Mouse (Mus musculus): ENCODE results near the gene Zfp740.
"Not testable (repeated sequence)": the region's sequence is repeated elsewhere in the genome, so short reads cannot be mapped to it uniquely, and the experiment has no call there.

Gene Zfp740

DNA sequence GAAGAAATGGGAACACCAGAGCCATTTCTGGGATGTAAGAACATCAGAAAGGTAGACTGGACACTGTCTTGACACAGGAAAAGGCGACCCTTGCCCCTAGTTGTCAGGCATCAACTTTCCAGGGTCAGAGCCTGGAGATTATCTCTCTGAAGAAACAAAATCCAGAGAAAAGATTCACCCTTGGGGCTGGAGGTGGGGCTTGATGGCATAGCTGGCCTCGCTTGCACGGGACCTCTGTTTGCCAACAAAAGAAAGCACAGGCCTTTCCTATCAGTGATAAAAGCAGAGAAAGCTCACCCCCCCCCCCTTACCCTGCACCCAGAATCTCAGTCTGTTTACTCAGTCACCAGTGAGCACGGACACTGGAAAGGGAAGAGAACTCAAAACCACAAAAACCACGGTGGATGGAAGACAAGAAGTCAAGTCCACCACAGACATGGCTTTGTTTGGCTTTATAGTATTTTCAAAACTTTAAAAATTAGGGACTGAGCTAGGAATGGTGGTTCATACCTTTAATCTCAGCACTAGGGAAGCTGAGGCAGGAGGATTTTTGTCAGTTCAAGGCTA is 10.1 kb upstream of the Zfp740 start:
- DNase-seq (ENCODE audit: low spot score), result peak; percentile 53

DNA sequence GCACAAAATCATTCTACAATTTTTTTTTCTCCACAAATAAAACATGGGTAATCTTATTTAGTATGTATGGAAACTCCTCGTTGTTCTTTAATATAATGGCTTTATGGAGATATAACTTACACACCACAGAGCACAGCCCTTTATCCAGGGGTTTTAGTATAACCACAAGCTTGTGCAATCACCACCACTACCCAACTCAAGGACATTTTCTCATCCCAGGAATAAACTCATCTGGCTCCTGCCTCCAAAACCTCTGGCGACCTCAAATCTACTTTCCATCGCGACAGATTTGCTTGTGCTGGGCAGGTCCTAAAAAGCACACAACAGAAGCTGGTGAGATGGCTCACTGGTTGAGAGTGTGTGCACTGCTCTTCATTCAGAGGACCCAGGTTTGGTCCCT is 9.4 kb upstream of the Zfp740 start:
- DNase-seq (ENCODE audit: low spot score), result no peak

DNA sequence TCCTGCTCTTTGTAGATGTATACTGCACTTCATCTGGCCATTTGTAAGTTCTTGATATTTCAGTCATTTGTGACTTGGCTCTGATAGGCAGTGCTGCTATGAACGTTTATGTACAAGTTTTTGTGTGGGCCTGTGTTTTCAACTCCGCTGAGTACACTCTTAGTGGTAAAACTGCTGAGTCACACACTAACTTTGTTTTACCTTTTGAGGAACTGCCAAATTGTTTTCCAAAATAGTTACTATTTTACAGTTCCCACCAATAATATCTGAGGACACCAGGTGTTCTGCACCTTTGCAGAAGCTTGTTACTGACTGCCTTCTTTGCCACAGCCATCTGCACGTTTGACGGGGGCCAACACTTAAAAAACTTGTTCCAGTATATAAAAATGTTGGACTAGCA is 8.6 kb upstream of the Zfp740 start:
- no peak for DNase-seq (ENCODE audit: low spot score)

DNA sequence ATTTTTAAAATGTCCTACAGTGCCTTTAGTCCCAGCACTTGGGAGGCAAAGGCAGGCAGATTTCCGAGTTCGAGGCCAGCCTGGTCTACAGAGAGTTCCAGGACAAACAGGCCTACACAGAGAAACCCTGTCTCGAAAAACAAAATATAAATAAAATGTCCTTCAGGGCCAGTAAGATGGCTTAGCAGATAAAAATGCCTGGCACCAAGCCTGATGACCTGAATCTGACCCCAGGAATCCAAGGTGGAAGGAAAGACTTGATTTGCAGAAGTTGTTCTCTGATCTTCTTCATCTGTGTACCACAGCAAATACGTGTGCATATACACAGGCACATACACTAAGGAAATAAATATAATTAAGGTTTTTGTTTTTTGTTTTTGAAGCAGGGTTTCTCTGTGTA is 7.7 kb upstream of the Zfp740 start:
- DNase-seq (ENCODE audit: low spot score), result no peak

DNA sequence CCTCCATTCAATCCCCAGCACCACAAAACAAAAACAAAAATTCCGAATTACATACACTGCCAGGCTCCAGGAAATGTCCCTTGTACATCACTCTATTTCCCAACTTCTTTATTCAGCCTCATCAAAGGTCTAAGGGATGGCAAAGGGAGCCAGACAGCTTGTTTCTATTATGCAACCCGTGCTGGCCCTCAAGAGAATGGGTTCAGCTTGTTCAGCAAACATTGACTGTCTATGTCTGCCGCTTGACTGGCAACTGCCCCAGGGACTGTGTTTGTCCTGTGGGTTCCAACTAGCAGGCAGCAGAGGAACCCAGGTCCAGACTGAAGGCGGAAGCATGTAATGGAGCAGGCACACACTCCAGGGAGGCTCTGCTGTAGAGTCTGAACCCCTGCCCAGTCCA is 4.2 kb upstream of the Zfp740 start:
- DNase-seq (ENCODE audit: low spot score), result no peak

DNA sequence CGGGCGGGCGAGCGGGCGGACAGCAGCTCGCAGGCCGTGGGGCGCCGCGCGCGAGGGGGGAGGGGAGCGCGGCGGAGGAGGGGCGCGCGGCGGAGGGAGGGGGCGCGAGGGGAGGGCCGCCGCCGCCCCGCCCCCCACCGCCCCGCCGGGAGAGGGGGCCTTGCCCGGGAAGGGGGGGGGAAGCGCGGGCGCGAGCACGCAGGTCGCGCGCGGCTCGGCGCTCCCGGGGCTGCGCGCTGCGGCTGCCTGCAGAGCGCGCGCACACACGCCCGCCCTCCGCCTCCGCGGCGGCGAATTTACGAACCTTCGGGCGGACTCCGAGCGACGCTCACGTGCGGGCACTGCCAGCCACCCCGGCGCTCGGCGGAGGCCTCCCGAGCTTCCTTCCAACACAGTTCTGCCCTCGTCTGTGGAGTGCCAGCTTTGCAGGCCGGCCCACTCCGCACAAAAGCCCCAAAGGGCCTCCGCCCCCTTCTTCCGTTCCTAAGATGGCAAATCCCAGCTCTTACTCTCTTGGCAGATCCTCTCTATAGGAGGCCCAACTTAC is 859 bp downstream of the Zfp740 start:
- DNase-seq (ENCODE audit: low spot score), result peak; percentile 68

DNA sequence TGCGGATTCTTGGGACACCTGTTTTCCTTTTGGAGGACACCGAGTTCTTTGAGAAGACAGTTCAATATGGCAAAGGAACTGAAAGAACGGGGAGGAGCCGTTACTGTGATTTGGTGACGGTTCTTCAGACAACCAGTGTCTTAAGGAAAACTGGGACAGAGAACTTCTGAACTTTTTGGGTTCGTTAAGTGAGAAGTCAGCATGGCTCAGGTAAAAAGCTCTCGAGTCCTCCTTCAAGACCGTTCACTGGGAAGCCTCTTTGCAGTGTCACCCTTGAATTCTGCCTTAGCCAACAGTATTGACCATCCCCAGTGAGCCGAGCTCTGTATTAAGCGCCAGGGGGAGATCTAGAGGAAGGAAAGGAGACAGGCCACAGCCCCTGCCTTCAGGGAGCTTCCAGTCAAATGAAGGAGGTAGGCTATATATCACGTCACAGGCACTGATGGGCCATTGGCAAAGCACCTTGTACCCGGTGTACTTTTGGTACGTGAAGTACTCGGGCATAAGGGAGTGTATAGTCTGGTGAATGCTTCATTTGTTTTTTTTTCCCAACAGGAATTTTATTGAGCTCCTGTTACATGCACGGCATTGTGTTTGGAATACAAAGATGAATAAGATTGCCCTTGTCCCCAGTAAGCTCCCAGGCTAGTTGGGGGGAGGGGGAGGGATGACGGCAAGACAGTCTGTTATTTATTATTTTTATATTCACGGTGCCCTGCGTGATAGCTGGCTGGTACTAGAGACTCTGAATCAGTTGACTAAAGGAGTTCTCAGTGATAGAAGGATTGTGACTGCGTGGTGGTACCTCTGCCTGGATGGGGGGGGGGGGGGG is 1.8 kb downstream of the Zfp740 start, which contains the start of gene Csad:
TSS of gene Csad (minus strand) at position 51 of the 832 bp plus-strand sequence.
- DNase-seq (ENCODE audit: low spot score), result no peak

DNA sequence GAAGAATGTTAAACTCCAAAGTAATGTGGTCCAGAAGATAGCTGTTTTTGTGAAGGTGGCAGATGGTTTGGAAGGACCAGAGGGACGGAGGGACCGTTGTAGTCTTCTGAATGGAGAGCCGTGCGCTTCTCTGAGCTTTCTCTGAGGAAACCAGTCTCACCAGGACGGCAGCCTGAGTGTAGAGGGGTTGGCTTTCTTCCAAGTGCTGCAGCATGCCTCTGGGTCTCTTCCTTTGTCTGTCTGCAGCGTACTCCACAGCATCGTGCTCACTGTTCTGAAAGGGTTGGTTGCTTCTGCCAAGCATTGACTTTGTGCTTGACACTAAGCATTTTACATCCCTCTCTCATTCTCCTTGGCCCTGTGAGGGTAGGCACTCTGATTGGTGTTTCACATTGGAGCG is 2.7 kb downstream of the Zfp740 start:
- DNase-seq (ENCODE audit: low spot score), result no peak

DNA sequence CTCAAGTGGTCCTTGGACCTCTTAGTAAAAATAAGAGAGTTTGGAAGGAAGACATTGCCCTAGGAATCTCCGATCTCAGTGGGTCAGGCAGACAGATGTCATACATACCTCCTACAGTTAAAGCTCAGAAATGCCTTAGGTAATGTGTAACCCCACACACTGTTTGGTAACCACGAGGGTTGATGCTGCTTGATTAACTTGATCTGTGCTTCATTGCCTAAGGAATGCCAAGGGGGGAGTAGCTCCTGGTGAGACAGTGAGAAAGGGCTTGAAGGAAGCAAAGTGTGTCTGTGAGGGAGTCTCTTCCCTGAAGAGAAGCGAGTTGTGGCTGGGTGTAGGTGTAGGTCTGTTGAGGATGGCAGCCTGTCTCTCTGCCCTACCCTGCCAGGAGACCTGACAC is 4.3 kb downstream of the Zfp740 start:
- no peak for DNase-seq (ENCODE audit: low spot score)

DNA sequence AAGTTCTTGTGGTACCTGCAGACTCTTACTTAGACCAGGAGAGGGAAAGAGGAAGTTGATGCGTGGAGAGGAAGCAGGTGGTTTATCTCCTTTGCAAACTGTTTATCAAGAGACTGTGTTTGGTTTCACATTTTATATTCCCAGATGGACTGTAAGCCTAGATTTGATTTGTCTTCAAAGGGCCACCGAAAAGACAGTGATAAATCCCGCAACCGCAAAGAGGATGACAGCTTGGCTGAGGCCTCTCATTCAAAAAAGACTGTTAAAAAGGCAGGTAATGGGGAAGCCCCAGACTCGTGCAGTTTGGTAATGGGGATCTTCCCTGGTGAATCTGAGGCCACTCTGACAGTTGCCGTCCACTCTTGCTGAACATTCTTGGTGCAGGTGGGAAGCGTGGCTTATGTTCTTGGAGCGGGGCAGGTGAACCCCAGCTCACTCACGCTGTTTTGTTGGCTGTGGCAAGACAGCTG is 5.1 kb downstream of the Zfp740 start:
- DNase-seq (ENCODE audit: low spot score), result no peak

DNA sequence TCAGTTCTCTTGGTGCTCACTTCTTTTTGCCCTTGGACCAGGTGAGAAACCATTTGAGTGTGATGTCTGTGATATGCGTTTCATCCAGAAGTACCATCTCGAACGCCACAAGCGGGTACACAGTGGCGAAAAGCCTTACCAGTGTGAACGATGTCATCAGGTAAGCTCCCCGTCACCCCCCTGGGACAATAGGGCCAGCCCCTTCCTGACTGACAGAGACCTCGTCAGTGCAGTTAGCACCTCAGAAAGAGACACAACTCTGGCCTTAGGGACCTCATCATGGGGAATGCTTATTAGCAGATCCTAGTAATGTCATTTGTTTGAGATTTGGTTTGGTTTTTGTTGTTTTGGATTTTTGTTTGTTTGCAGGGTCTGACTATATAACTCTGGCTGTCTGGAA is 6.1 kb downstream of the Zfp740 start:
- no peak for DNase-seq (ENCODE audit: low spot score)

DNA sequence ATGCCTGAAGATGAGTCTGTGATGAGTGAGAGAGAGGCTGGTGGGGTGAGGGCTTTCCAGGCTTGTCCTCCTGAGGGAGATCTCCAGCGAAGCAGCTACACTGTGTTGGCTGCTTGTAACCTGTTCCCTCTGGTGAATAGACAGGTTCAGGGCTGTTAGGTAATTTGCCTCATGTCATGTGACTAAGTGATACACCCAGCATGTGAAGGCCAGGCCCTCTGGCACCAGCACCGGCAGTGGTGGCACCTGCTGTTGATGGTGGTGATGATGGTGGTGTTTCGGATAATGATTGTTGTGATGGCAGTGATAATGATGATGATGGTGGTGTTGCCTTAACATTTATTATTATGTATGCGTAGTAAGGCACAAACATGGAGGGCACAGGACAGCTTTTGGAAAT is 7.8 kb downstream of the Zfp740 start:
- DNase-seq (ENCODE audit: low spot score), result no peak

DNA sequence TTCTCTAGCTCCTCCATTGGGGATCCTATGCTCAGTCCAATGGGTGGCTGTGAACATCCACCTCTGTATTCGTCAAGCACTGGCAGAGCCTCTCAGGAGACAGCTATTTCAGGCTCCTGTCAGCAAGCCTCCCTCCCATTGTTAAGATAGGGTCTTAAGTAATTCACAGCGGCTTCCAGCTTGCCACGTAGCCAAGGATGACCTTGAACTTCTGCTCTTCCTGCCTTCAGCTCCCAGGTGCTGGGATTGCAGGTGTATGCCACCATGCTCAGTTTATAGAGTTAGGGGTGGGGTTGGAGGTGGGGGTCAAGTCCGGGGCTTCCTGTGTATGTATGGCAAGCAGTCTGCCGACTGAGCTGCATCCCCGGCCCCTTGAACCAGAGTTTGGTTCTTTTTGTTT is 8.8 kb downstream of the Zfp740 start:
- no peak for DNase-seq (ENCODE audit: low spot score)

DNA sequence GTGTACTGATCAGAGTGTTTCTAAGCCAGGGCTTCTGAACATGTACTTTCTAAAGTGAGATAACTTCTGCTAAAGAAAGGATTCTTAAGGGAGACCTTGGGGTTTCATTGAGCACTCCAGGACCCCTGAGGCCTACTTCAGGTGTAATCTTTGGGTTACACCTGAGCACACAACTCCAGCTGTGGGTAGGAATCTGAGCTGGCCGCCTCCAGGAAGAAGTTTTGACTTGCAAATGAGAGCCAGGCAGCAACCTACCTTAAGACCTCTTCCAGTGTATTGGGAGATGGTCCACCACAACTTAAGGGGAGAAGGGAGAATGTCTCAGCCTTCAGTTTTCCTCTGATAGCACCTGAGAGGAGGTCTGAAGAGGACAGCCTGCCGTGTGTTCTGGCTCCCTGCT is 11.1 kb downstream of the Zfp740 start:
- DNase-seq (ENCODE audit: low spot score), result no peak

DNA sequence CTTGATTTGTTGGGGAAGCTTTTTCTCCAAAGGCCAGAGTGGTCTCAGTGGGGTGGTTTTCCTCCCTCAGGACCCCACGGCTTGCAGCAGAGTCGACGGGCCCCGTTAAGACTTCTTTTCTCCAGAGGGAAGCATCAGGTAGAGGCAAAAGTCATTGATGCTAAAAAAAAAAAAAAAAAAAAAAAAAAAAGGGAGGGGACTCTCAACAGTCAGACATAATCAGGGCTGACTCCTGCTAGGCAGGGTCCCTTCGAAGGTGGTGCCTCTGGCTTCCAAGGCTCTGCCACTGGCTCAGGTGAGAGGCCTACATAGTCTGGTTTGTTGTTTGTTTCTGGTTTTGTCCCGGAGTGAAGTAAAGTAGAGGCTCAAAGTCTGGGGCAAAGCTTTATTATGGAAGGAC is 12.6 kb downstream of the Zfp740 start:
- no peak for DNase-seq (ENCODE audit: low spot score)

DNA sequence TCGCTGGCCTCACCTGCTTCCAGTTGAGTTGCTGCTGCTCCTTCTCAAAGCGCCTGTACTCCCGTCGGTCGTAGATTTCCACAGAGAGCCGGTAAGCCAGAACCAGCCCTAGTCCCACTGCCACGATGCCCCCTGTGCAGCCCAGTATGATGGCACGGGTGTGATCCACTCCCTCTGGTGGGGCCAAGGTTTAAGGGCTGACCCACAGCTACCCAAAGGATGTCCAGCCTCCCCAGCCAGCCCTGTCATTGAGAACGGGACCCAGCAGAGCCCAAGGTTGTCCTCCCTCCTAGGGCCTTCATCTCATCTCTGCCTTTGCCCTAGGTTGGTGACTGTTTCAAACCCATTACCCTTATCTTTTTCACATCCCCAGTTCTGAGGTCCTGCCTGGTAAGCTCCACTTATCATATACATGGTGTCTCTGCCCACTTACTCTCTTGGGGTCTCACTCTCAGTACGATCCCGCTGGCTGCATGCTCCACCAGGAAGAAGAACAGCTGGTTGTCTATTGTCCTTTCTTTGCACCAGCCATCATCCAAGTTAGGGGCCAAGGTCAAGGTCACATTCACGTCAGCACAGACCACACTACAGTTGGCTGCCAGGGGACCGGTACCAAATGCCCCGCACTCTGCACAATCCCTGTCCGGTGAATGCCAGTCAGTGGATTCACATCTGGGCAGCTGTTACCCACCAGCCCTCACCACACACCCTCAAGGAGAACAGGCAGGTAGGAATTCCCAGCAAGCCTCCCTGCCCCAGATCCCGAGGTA is 13.6 kb downstream of the Zfp740 start:
- DNase-seq (ENCODE audit: low spot score), result no peak

DNA sequence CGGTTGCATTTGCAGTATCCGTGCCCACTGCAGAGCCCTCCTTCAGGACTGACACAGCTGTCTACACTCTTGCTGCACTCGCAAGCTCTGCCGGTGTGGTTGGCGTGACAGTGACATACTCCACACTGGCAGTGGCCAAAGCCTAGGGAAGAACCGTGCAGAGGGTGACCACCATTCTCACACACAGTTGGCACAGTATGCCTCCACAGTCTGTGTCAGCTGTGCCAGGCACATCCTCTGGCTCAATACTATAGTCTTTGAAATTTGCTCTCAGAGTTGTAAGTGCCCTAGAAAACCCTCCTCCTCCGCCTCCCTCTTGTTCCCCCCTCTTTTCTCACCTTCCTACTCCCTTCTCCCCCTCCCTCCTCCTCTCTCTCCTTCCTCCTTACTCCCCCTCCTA is 14.3 kb downstream of the Zfp740 start:
- no peak for DNase-seq (ENCODE audit: low spot score)

DNA sequence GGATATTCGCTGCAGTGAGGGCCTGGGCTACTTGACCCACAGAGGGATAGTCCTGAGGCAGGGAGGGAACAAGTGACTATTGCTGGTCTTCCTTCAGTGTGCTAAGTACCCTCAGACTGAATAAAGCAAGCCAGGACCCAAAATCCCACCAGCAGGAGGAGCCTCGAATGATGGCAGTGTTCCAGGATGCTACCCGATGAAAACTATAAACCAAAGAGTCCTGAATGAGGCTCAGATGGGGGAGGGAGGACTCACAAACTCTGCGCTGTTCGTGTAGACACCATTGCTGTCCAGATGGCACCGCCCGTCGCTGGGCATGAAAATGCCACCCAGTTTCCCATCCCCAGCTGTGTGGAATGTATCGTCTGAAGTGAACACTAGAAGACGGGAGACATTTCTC is 19.3 kb downstream of the Zfp740 start:
- DNase-seq (ENCODE audit: low spot score), result no peak

DNA sequence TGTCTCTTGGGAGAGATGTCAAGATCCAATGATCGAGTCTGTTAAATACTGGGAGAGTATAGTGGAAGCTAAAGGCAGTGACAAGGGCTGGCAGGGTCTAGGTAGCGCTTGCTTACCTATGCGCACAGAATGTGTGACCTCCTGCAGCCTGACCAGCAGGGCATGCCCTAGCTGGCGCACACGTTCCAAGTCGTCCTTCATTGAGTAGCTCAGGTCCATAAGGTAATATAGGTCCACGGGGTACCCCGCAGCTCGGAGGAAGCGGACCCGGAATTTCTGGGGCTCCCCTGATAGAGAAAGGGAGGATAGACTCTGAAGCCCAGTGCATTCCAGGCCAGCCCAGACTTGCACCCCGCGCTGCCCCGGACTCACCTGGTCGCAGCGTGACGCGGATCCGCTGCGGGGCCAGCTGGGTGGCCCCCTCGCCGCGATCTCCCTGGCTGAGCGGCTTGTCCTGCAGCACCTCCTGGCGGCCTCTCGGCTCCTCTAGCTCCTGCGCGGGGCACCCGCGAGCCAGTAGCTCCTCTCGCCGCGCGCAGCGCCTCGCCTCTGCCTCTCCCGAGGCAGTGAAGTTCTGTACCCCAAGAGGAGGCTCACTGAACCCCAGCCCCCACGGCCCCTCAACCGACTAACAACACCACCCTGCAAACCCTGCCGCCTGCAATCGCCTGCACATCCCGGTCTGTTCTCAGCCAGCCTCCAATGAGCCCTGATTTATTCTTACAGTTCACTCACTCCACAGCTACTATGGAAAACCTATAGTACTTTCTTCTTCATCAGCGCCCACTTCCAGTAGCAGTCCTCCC is 21.3 kb downstream of the Zfp740 start:
- peak; percentile 68 for DNase-seq (ENCODE audit: low spot score)

DNA sequence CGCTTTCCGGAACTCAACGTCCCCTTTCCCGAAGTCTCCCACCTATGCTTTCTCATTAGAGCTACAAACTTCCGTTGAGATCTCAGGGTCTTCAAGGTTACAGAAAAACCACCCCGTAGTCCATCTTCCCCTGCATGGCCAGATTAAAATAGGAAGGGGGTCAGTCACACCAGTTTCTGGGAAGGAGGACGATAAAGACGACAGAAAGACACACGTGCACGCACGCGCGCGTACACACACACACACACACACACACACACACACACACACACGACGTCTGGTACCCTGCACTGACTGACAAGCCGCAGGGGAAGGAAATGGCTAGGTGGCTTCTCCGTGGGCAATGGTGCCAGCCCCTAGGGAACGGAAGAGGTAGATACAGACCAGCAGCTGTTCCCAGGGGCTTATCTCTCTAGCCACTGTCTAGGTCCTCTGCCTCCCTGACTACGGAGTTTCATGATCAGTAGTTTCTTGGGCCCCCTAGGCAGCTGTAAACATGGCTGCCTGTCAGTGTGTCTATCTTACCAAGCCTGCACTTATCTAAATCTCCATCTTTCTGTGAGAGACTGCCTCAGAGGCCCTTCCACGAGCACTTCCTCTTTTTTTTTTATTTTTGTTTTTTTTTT is 22.1 kb downstream of the Zfp740 start:
- no peak for DNase-seq (ENCODE audit: low spot score)

DNA sequence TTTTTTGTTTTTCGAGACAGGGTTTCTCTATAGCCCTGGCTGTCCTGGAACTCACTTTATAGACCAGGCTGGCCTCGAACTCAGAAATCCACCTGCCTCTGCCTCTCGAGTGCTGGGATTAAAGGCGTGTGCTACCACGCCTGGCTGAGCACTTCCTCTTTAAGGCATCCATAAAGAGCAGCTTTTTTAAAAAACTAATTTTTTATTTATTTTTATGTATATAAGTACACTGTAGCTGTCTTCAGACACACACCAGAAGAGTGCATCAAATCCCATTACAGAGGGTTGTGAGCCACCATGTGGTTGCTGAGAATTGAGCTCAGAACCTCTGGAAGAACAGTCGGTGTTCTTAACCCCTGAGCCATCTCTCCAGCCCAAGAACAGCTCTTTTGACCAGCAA is 22.6 kb downstream of the Zfp740 start:
- not testable (repeated sequence) for DNase-seq (ENCODE audit: low spot score)

Measured in ovary, adult 18-20 months (tissue).